Mouse (Mus musculus) heart, postnatal 36 days (tissue): Measurements from ENCODE around the gene Trank1. TPM values are rescaled to one million over a fixed set of nuclear protein-coding genes. Genes with fewer than 3 reads are reported as not detected.

Experiments
- DNase-seq, 2 experiments: peaks; one replicate each; pipeline ENCODE4 v3.0.0; 2021 to 2022
- intact Hi-C: fragments of 180-260 bp; cut with DNase I; formaldehyde crosslinking; loops from one replicate; pipeline ENCODE4 v1.15.1; 2025
- total RNA-seq, 2 experiments: library from RNA; stranded (reverse); gene quantifications; 2 replicates each; pipeline ENCODE4 v1.2.3; 2021

Trank1 gene
- total RNA-seq, 2 experiments from 2014 or later = not detected

DNA sequence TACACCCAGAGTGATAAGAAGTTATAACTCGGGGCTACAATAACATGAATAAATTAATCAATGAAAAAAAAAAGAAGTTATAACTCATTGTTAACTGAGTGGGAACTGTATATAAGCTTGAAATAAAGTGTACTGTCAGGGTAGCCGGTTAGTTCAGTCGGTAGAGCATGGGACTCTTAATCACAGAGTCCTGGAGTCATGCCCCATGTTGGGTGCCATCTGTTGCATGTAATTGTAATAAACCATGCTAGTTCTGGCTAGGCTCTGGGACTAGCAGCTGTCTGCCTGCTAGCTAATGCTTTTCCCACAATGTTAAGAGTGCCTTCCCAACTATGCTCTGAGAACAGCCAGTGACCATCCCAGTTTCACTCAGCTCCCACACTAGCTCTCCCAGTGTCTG is 60.5 kb downstream of the Trank1 start:
- no peak for DNase-seq
- intact Hi-C loops = no loop called here

DNA sequence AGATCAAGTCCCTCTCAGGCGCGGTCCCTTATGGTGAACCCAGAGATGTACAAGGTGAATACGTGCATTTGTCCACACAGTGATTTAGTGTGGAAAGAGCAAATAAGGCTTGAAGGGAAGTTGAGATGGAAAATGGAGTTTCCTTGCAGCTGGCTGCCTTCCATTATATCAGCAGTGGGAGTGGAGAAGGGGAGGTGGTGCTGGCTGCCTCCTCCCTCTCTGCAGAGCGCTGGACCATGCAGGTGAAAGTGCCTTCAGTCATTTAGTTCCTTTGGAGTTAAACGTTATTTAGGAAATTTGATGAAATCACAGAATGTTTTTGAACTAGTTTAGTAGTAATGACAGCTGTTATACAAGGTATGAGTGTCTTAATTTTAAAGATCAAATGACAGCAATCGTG is 66.3 kb downstream of the Trank1 start:
- no peak for DNase-seq
- intact Hi-C loops = no loop called here

DNA sequence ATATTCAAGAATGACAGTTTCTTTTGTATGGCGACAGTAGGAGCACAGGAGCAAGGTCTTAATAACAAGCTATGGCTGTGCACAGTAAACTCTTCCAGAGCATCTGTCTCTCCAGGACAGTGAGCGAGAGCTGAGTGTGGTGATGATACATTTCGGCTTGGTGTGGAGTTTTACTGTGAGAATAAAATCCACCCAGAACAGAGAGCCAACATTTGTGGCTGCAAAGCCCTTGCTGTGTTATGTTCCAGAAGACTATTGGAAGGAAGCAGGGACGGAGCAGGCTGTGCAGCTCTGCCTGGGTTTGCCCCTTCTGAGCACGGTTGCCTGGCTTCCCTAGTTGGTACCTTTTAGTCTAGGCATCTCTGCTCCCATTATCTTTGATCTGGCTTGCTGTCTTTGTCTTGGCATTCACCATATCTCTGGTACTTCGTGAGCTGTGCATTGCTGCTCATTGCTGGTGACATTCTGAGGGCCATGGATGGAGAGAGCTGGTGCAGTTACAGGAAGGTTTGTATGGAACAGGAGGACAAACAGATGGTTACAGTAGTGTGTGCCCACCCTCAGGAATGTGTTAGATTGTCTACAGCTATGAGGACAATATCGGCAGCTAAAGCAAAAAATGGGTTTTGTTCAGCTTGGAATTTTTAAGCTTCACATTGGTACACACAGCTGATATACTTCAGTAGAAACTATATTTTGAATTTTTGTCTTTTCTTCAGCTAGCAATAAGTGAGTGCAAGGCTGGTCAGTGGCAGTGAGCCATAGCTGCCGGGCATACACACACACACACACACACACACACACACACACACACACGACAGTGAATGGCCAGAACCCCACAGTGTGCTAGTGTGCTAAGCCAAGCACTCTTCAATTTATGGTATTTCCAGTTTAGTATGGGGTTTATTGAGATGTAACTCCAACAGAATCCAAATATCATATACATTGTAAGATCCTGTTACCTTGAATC is 69.8 kb downstream of the Trank1 start:
- no peak for DNase-seq
- intact Hi-C loops = no loop called here

DNA sequence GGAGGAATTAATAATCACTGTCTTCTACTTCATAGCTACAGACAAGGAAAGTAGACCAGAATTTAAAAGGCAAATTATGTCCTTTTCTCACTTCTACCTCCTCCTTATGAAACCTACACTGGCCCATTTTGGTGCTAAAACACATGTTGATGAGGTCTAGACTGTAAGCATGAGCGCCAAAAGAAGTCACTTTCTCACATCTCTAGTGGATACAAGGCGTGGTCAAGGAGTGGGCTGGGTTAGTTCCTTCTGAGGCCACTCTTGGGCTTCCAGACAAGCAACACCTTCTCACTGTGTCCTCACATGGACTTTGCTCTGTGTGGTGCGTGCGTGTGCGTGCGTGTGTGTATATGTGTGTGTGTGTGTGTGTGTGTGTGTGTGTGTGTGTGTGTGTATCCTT is 70.9 kb downstream of the Trank1 start:
- intact Hi-C loops = no loop called here
- no peak for DNase-seq

DNA sequence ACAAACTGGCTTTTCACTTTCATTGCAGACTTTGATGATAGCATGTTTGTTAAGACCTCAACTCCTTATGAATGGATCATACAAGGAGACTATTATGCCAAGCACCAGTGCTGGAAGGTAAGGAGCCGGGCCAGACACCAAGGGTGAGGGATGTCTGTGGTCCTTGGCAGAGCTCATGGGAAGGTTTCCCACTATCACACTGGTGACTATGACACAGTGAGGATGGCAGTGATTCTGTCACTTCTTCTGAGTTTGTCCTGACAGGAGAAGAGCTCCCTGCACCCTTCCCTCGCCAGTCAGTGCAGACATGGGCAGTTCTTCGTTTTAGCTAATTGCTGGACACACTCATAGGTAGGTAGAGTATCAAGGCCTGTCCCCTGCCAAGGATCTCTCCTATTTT is 71.5 kb downstream of the Trank1 start:
- intact Hi-C loops = no loop called here
- no peak for DNase-seq

DNA sequence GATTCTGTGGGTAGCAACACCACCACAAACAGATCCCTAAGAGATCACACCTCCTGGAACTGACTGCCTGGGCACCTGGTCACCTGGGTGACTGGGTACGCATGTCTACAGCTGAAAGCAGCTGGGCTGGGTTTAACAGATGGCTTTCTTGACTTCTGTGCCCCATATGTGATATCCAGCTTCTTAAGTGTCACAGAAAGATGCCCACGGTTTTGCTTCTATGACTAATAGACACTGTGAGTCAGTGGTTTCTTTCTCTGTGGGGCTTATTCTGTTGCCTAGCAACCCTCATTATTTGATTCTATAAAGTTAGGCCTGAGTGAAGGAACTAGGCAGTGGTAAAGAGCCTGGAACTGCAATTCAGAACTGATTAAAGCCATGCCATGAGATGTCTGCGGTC is 72.2 kb downstream of the Trank1 start:
- intact Hi-C loops = no loop called here

DNA sequence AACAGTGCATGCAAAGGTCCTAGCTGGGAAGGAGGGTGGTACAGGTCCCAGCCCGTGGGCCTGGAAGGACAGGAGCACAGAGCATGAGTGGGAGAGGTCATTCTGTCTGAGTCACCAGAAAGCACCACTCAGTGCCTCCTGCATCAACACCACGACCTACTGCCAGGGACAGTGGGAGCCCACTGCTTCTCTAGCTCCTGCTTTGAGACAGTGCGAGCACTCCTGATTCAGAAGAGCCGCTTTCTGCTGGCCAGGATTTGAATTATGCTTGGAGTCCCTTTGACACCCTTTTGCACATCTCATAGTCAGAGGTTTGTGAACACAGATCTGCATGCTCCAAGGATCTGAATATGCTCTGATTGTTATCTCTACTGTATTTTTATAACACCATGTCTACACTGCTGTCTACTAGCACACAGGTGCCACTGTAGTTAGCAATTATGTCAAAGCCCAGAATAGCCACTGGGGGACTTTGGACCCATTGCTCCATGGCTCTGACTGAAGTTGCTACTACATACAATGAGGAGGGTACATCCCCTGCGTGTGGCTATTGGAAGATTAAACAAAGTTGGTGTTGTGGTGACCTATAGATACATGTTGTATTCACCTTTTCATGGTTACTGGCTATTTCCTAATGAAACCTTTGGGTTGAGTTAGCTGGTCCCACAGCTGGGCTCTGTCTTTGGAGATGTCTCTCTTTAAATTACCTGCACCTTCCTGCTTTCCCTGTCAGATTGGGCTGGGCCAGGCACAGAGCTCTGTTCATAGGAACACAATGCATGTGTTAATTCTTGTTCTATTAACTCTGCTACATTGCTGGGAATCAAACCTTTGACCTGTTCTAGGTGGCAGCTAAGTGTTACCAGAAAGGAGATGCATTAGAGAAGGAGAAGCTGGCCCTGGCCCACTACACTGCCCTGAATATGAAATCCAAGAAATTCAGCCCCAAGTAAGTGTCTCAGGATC is 74.3 kb downstream of the Trank1 start:
- intact Hi-C loops = no loop called here
- no peak for DNase-seq

More for the DNA sequence above, 72.2 kb downstream of the Trank1 start:
- DNase-seq = no peak

DNA sequence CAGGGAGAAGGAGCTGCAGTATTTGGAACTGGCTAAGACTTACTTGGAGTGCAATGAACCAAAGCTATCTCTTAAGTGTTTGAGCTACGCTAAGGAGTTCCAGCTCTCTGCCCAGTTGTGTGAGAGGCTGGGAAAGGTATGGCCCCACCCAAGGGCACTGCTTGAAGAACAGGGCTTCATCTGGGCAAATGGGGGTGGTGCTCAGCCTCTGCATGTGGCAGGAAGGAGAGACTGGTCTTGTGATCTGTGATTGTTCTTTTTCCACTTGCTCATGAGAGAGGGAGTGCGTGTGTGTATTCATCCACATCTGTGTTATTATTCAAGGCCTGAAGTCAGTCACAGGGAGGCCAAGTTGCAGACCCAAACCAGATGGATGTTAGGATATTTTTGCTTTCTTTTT is 75.0 kb downstream of the Trank1 start:
- no peak for DNase-seq
- intact Hi-C loops = no loop called here

DNA sequence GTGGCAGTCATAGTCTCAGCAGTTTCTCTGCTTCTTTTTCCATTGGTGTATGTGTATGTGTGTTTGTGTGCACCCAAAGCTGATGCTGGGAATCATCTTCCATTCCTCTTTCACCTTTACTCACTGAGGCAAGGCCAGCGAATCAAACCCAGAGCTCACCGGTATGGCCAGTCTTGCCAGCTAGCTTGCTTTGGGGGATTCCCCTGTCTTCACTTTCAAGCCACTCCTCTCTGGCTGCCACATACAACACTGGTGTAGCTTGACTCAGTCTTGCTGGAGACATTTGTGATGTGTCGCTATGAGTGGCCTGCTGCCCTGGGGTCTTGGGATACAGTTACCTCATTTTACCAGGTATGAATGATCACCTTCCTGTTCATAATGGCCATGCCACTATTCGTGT is 76.0 kb downstream of the Trank1 start:
- intact Hi-C loops = no loop called here
- DNase-seq = no peak

DNA sequence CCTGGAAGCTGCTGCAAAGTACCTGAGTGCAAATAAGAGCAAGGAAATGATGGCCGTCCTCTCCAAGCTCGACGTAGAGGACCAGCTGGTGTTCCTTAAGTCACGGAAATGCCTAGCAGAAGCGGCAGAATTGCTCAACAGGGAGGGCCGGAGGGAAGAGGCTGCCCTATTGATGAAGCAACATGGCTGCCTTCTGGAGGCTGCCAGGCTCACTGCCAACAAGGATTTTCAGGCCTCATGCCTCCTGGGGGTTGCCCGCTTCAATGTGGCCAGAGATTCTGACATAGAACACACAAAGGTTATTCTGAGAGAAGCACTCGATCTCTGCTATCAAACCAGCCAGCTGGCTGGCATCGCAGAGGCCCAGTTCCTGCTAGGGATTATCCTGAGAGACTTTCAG is 78.5 kb downstream of the Trank1 start:
- intact Hi-C loops = no loop called here
- no peak for DNase-seq

DNA sequence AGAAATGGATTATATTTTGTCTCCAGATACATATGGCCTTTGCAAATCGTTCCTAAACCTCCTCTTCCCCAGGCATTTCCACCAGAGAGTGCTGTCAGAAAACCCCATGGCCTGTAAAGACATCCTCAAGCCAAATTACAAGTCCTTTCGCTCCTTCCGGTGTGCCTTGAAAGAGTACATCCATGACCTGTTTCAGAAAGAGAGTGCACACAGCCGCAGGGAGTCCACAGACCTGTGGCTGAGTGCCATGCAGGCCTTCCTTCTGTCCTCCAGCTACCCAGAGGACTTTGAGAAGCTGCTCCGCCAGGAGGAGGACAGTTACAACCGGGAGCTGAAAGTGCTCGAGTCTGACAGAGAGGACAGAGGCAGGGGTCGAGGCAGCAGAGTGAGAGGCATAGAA is 79.5 kb downstream of the Trank1 start:
- no peak for DNase-seq
- intact Hi-C loops = no loop called here

DNA sequence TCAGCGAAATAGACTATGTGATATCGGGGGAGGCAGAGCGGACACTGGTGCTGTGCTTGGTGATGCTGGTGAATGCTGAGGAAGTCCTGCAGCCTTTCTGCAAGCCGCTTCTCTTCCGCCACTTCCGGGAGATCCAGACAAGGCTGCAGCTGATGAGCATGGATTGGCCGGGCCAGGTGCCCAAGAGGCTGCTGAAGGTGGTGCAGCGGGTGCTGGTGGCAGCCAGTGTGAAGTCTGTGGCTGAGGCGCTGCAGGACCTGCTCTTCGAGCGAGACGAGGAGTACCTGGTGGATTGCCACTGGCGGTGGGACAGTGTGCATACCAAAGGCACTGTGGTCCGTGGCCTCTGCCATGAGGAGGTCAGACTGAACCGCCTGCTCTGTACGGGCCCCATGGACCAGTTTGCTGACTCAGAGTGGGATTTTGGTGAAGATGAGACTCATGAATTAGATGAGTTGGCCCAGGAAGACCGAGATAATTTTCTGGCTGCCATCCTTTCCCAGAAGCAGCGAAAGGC is 80.4 kb downstream of the Trank1 start:
- intact Hi-C loops = no loop called here
- DNase-seq = no peak

DNA sequence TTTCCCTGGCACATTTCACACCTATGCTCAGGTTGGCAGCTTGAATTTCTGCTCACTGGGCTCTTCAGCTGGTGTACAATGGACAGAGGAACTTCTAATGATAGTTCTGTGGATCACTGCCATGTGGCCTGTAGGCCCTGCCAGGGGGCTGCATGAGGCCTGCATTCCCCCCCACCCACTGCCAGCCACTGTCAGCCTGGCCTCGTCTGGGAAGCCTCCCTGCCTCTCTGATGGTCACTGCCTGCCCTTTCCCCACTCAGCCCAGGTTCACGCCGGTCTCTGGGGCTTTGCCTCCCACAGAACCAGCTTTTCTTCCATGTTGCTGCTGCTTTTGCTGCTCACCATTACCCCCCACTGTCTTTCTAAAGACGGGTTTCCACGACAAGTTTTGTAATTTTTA is 83.7 kb downstream of the Trank1 start:
- DNase-seq = no peak
- intact Hi-C loops = no loop called here

DNA sequence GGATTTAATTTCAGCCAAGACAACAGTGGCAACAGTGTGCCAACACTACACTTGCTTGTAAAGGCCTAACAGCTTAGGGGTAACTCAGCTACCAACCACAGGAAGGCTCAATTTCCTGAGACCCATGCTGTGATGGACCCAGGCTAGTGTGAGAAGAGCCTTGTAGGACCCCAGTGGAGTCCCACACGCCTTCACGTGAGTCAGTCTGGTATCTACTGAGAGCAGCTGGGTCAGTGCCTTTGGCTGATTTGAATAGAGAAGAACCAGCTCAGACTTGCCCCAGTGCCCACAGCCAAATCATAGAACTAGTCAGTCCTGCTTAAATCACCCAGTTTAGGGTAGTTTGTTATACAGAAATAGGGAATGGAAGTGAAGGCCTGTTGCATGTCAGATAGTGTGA is 86.5 kb downstream of the Trank1 start:
- intact Hi-C loops = no loop called here
- no peak for DNase-seq

DNA sequence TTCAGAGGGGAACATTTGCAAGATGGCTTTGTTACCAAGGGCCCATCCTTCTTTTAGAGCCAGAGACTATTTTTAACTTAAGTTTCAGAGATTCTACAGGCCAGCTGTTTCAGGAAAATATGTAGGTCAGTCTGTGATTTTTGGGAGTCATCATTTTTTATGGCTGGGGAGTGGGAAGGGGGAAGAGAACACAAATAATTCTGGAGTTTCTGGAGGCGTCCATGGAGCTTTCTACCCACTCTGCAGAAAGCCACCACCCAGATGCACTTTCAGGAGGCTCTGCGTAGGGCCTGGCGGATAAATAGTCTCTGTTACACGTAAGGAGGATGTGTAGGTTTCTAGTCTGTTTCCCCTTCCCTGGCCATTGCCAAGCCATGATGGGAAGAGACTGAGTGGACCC is 88.5 kb downstream of the Trank1 start:
- intact Hi-C loops = no loop called here
- no peak for DNase-seq

DNA sequence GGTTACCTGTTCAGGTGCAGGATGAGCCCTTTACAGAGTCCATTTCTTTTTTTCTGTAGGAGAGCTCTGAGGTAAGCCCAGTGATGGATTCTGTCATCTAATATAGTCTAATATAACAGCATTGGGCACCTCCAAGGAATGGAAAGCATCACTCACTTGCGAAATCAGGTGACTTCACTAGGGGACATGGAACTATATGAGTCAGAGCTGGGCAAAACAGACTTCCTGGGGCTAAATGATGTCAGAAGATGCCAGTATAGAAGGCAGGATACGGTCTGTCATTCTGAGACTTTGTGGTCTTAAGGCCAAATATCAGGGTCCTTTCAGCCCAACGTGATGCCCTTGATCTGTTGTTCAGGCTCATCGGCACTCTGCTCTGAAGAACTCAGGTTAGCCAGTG is 91.6 kb downstream of the Trank1 start:
- intact Hi-C loops = no loop called here
- DNase-seq = no peak

DNA sequence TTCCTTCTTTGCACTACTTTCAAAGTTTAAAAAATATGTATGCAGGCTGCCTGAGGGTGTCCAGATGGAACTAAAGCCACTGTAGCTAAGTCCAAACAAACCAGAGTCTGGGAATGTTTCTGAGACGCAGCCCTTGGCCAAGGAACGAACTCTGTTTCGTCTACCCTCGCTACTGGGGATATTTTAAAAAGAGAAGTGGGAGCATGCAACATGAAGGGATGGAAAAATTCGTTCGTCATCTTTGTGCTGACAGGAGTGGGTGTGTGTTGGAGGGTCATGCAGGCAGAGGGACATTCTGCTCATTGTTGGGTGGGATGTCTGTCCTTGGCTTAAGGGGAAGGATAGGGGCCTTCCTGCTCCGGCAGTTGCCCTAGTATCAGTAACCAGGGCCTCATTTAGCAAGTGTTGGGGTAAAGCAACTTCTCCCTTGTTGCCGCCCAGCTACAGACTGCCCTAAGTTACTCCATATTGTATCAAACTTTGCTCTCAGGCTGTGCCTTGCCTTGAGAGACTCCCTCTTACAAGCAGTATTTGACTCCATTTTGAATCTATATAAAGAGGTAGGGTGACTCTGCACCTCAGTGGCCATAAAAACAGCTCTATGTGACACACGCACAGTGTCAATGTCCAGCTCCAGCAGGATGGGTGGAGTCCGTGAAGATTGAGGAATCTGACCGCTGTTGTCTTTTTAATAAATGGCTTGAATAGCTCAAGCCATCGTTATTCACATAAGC is 93.0 kb downstream of the Trank1 start:
- intact Hi-C loops = no loop called here
- no peak for DNase-seq

DNA sequence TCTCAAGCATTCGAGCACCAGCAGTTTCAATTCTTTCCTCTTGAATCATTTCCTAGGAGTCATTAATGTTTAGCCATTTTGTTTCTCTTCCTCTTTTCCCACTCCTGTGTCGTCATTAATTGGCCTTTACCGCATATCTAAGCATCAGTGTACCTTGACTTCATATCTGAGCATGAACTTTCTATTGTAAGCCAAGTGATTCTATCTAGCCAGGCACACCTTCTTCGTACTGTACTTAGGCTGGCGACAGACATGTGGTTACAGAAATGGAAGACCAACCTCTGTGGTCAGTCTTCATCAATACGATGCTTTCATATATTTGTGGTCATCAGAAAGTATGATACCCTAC is 93.5 kb downstream of the Trank1 start:
- no peak for DNase-seq
- intact Hi-C loops = no loop called here

DNA sequence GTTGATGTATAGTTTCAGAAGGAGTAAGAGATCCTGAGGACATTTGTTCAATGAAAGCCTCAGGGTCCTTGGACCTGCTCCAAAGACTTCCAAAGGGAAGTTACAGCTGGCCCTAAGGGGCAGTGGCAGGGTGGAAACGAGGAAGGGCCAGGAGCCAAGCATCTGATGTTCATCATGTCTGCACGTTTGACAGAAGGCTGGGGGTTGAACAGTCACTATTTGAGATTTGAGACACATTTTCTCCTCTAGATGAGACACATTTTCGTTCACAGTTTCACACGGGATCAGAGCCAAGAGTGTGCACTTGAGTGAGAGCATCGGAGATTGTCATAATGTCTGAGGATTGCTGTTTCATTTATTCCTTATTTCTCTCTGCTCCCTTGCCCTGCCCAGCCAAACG is 96.5 kb downstream of the Trank1 start:
- intact Hi-C loops = no loop called here
- no peak for DNase-seq

DNA sequence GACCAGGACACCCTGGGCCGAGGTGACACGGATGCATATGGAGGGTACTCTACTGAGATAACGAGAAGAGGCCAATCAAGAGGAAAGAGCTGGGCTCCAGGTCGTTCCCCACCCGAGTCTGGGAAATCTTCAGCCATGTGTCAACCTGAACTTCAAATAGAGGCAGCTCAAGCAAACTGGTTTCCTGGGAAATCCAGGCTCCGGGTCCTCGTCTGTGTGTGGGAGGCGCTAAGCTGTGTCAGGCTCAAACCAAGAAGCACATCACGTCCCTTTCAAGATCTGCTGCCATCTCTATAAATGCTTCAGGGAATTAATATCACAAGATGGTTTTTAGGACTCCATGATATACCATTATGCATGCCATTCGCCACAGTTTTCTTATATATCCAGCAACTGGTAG is 96.9 kb downstream of the Trank1 start:
- intact Hi-C loops = no loop called here
- DNase-seq = no peak
